Mouse (Mus musculus) ovary, postnatal 36 days (tissue): ENCODE measurements around the gene Plin3.

Experiments
- DNase-seq: peaks from one replicate; pipeline ENCODE4 v3.0.0; 2022; ENCODE audit warnings: low spot score, mixed read lengths

Gene Plin3

GRCm38 (mm10) chr17:56251136-56251829, 41.4 kb downstream of the Plin3 start:
- peak; percentile 63 for DNase-seq

GRCm38 (mm10) chr17:56245608-56246007, 47.1 kb downstream of the Plin3 start:
- no peak for DNase-seq

DNA sequence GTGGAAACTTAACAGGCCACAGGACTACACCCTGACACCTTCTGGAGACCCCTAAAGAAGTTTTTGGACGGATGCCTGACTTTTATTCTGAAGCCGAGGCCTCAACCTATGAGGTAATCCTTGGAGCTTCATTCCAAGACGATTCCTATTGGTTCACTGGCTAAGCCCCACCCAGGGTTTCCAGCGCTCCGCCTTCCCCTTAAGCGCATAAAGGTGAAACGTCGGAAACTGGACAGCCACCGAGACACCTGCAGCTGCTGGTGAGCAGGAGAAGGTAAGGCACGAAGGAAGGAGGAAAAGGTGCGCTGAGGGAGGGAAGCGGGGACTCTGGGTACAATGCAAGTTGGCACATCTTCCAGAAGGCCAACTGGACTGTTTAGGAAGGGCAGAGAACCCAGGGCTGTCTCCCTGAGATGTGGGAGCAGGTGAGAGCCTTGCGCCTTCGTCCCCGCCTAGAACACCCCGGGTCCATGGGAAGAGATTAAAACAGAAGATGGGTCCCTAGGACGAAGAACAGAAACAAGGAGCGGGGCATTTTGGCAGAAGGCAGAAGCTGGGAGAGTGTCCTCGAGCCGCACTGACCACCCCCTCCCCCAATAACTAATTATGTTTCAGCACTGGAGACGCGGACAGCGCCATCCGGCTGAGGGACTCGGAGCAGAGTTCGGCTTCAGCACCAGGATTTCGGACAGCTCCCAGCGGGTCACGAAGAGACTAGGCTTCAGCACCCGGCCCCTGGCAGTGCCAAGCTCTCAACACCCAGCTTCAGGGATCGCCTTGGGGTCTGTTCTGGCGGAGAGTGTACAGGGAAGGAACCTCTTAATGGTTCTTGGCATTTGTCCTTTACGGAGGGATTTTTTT, 50.9 kb downstream of the Plin3 start:
- peak; percentile 90 for DNase-seq

DNA sequence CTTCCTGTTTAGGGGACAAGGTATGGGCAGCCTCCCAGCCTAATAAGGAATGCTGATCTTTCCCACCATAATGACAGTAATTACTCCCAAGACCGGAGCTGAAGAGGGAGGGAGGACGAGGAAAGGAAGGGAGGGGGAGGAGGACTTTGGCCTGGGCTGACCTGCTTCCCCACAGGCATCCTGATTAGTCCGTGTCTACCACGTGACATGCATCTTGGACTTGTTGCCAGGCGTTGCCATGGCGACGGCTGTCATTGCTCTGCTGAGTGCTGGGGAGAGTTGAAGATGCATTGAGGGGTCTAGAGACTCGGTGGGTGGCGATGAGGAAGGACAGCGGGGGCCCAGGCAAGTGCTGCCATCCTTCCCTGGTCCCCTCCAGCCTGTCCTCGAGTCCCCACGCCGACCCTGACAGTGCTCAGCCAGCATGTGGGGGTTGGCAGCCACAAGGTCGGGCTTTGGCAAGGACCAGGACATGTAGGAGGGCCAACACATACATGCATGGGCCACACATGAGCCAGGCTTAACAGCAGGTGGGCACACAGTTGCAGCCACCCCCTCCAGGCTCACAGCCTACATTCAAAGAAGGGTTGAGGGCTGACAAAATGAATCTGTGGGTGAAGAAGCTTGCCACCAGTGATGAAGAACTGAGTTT, 58.7 kb downstream of the Plin3 start:
- no peak for DNase-seq

GRCm38 (mm10) chr17:56233389-56233788, 59.3 kb downstream of the Plin3 start:
- no peak for DNase-seq

- no peak for DNase-seq
Observed at GRCm38 (mm10) chr17:56229943-56230342, 62.7 kb downstream of the Plin3 start.
